Mouse (Mus musculus) liver, embryonic 16.5 days (tissue): ENCODE results near the gene Hoxa1. TPM values are rescaled to one million over a fixed set of nuclear protein-coding genes. Genes with fewer than 3 reads are reported as not detected.

Experiments used
- ATAC-seq: fragments of 200-750 bp; cut with Nextera tagmentation; 2 replicates; pipeline ENCODE4 v1.8.0; 2017; ENCODE audit warnings: low read depth, mild to moderate bottlenecking, moderate number of reproducible peaks, moderate library complexity
- H3K27ac ChIP-seq: fragments of 300-500 bp; sonication (generic); 2 replicates; pipeline ENCODE4 v1.5.1; 2014; ENCODE audit warnings: mild to moderate bottlenecking, low read length
- H3K27me3 ChIP-seq: fragments of 300-500 bp; sonication (generic); 2 replicates; pipeline ENCODE4 v1.6.1; 2014; ENCODE audit warnings: low read depth, low read length, mixed read lengths; ENCODE audit not compliant: control insufficient read depth, insufficient read depth
- H3K36me3 ChIP-seq: fragments of 300-500 bp; sonication (generic); 2 replicates; pipeline ENCODE4 v1.6.1; 2014; ENCODE audit warnings: mild to moderate bottlenecking; ENCODE audit not compliant: control insufficient read depth, insufficient read depth
- H3K4me1 ChIP-seq: fragments of 300-500 bp; sonication (generic); 2 replicates; pipeline ENCODE4 v1.6.1; 2014; ENCODE audit warnings: low read depth, low read length, mixed read lengths; ENCODE audit not compliant: control insufficient read depth
- H3K4me2 ChIP-seq: fragments of 300-500 bp; sonication (generic); 2 replicates; pipeline ENCODE4 v1.6.1; 2014; ENCODE audit warnings: low read depth, low read length, mixed read lengths
- H3K4me3 ChIP-seq: fragments of 300-500 bp; sonication (generic); 2 replicates; pipeline ENCODE4 v1.5.1; 2014; ENCODE audit warnings: low read depth, mild to moderate bottlenecking, low read length
- H3K9ac ChIP-seq: fragments of 300-500 bp; sonication (generic); 2 replicates; pipeline ENCODE4 v1.6.1; 2014; ENCODE audit warnings: low read depth, low read length
- H3K9me3 ChIP-seq: fragments of 300-500 bp; sonication (generic); replicated peaks from 2 replicates; pipeline ENCODE4 v1.6.1; 2016; ENCODE audit warnings: low read length; ENCODE audit not compliant: control insufficient read depth
- WGBS: fragments of 180-500 bp; shearing (Covaris S2); extraction: QIAGEN DNeasy Blood & Tissue Kit; methylation state at CpG from one replicate; pipeline ENCODE4 v1.1.7; 2014; ENCODE audit not compliant: insufficient replicate concordance; 5-methylcytosine and 5-hydroxymethylcytosine counted together
- polyA plus RNA-seq: library from polyadenylated mRNA; unstranded; fragments of >200 nt; fragmentation: Nextera tagmentation; extraction: Ambion mirVana; gene quantifications from 2 replicates; pipeline ENCODE4 v1.2.1, GENCODE M21; 2015

Gene Hoxa1
- polyA plus RNA-seq, 1 experiment from 2014 or later: 0.20 TPM

GRCm38 (mm10) chr6:52190906-52191810 is 33.0 kb upstream of the Hoxa1 start, which contains the start of gene Hoxa4:
Gene Hoxa4 (minus strand): TSS chr6:52191753.
- no peaks in the 10 kb centered on the region for H3K36me3 ChIP-seq
- under 1% methylated on average over 64 of the region's 102 CpGs for WGBS
- peak within 1 kb of the TSS; percentile 60 for H3K4me2 ChIP-seq
- H3K9me3 ChIP-seq: no peaks in the 10 kb centered on the region
- no peak within 1 kb of the TSS; the same call in 1 of the 2 replicates for H3K27ac ChIP-seq
- H3K4me1 ChIP-seq: peaks cover 5% of the 10 kb centered on the region
- H3K27me3 ChIP-seq: peaks cover 87% of the 10 kb centered on the region
- peak within 1 kb of the TSS; percentile 37; the same call in 1 of the 2 replicates for H3K9ac ChIP-seq
- no peak for ATAC-seq
- H3K4me3 ChIP-seq: peak within 1 kb of the TSS; percentile 59

DNA sequence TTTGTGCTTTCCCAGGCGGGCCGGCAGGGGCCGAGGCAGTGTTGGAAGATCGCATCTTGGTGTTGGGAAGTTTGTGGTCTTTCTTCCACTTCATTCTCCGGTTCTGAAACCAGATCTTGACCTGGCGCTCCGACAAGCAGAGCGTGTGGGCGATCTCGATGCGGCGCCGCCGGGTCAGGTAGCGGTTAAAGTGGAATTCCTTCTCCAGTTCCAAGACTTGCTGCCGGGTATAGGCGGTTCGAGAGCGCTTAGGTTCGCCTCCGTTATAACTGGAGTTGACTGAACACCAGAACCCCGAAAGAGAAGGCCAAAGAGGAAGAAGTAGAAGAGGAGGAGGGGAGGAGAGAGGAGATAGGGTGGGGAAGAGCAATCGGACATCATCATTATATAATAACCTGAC is 32.3 kb upstream of the Hoxa1 start:
- peaks cover 85% of the 10 kb centered on the region for H3K27me3 ChIP-seq
- no peaks in the 10 kb centered on the region for H3K36me3 ChIP-seq
- H3K4me2 ChIP-seq: no peak overlapping the region
- no peak overlapping the region for H3K27ac ChIP-seq
- no peak overlapping the region for H3K9ac ChIP-seq
- no peaks in the 10 kb centered on the region for H3K9me3 ChIP-seq
- no peak overlapping the region for H3K4me3 ChIP-seq
- H3K4me1 ChIP-seq: peaks cover 5% of the 10 kb centered on the region
- WGBS: 37% methylated on average over 23 of the region's 23 CpGs
- no peak for ATAC-seq

DNA sequence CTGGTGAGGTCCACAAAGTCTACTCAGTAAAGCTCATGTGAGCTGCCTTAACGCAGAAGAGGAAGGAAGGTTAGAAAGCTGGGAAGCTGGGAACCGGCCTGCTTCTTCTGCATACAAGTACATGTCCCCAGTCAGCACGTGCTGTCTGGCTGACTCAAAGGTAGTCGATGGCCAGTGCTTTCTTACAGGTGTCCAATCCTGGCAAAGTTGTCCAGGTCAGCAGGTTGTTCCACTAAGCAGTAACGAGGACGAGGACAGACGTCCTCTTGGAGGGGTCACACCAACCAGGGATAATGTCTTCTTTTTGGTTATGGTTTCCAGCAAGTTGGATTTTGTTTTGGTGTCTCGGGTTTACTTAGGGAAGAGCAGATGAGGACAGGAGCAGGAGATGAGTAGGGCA is 31.8 kb upstream of the Hoxa1 start:
- Histone ChIP-seq H3K27me3 (peaks cover 82% of the 10 kb centered on the region), H3K4me3 (no peak overlapping the region), H3K36me3 (no peaks in the 10 kb centered on the region), H3K27ac (no peak overlapping the region), H3K4me2 (no peak overlapping the region), H3K4me1 (peaks cover 5% of the 10 kb centered on the region), H3K9ac (no peak overlapping the region), H3K9me3 (no peaks in the 10 kb centered on the region)
- no peak for ATAC-seq
- 39% methylated on average over 8 of the region's 8 CpGs for WGBS

DNA sequence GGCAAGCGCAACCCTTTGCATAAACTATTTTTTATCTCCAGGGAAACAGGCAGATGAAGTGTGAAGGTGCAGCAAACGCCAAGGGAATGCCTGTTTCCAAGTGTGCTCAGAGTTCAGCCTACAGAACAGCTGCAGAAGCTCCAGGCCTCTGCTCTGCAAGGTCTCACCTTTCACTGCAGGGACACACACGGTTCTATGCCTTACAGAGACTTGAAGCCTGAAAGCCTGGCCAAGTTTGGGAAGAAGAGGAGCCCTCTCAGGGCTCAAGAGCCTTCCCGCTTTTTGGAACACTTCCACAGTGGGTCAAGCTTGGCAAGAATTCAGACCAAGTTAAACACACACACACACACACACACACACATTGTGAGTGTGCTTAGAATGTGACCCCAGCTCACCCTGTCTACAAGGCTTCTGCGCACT is 31.1 kb upstream of the Hoxa1 start:
- H3K9ac ChIP-seq: no peak overlapping the region
- H3K27me3 ChIP-seq: peaks cover 81% of the 10 kb centered on the region
- H3K4me3 ChIP-seq: no peak overlapping the region
- H3K27ac ChIP-seq: no peak overlapping the region
- no peak overlapping the region for H3K4me2 ChIP-seq
- H3K36me3 ChIP-seq: no peaks in the 10 kb centered on the region
- peaks cover 5% of the 10 kb centered on the region for H3K4me1 ChIP-seq
- WGBS: 37% methylated on average over 5 of the region's 5 CpGs
- no peak for ATAC-seq
- H3K9me3 ChIP-seq: no peaks in the 10 kb centered on the region

DNA sequence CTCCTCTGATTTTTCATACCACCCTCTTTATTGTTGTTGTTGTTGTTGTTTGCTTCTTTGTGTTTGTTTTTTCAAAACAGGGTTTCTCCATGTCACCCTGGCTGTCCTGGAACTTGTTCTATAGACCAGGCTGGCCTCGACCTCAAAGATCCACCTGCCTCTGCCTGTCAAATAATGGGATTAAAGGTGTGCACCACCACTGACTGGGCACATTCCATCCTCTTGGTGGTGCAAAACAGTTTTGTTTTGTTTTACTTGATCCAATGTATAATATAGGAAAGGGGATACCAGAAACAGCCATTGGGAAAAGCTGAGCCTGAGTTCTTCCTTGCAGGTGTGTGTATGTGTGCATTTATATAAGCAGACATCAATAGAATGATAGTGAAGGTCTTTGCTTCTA is 28.4 kb upstream of the Hoxa1 start:
- peaks cover 3% of the 10 kb centered on the region; the same call in 1 of the 2 replicates for H3K4me1 ChIP-seq
- no peak for ATAC-seq
- no peaks in the 10 kb centered on the region for H3K36me3 ChIP-seq
- no peak overlapping the region for H3K4me2 ChIP-seq
- no peaks in the 10 kb centered on the region for H3K9me3 ChIP-seq
- H3K27ac ChIP-seq: no peak overlapping the region
- H3K9ac ChIP-seq: no peak overlapping the region
- H3K4me3 ChIP-seq: no peak overlapping the region
- 24% methylated on average over 1 of the region's 1 CpGs for WGBS
- peaks cover 63% of the 10 kb centered on the region for H3K27me3 ChIP-seq

DNA sequence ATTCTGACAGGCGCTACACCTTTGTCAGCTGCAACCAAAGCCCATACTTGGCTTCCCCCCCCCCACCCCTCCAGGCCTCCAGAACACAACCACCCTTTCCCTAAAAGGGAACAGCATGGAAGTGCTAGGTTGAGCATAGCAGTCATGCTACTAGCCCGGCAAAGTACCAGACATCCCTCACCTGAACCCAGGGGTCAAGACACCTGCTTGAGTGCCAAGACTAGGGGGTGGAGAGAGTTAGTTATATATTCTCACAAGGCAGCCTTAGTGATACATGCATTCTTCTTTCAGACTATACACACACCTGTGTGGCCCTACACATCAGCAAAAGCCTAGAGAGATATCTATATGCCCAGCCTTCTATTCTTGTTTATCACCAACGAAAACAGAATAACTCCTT is 27.7 kb upstream of the Hoxa1 start:
- 41% methylated on average over 3 of the region's 3 CpGs for WGBS
- Histone ChIP-seq H3K27me3 (peaks cover 62% of the 10 kb centered on the region), H3K4me2 (no peak overlapping the region), H3K9ac (no peak overlapping the region), H3K27ac (no peak overlapping the region), H3K9me3 (no peaks in the 10 kb centered on the region), H3K36me3 (no peaks in the 10 kb centered on the region), H3K4me3 (no peak overlapping the region), H3K4me1 (peaks cover 3% of the 10 kb centered on the region; the same call in 1 of the 2 replicates)
- no peak for ATAC-seq

DNA sequence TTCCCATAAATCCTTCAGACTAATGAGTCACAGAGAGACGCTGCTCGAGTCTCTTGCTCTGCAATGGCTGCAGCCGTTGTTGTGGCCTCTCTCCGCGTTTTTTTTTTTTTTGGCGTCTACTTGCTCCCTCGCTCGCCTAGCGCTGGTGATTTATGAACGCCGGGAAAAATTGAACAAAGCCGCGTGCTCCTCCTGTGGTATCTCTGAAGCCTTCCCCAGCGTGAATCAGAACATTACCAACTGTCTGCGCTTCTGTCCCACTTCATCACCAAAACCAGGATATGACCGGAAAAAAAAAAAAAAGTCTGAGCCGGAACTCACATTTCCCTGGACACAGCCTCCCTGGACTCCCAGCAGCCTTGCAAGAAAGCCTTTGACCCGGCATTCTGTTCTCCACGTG is 27.1 kb upstream of the Hoxa1 start:
- Histone ChIP-seq H3K27me3 (peaks cover 62% of the 10 kb centered on the region), H3K9me3 (no peaks in the 10 kb centered on the region), H3K4me1 (peaks cover 3% of the 10 kb centered on the region; the same call in 1 of the 2 replicates), H3K36me3 (no peaks in the 10 kb centered on the region), H3K4me2 (0 out of 2 replicates have a peak overlapping the region, but pooled peaks have one; percentile 10), H3K27ac (no peak overlapping the region), H3K4me3 (no peak overlapping the region), H3K9ac (no peak overlapping the region)
- ATAC-seq: no peak
- WGBS: 10% methylated on average over 19 of the region's 19 CpGs

DNA sequence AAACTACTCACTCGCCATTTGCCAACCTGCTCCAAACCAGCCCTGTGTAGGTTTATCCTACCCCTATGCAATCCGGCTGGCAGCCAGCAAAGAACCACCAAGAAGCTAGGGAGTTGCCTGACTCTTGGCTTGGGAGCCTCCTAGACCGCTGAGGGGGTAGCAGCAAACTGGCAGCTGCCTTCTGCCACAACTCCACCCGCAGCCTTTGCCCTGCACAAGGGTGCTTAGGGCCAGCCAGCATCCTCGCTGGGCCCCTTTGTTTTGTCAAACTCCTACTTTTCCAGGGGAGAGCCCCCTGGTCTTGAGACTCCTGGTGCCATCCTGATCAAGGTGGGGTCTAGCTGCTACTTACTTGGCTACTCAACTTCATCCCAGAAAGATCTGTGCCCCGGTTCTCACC is 26.6 kb upstream of the Hoxa1 start:
- Histone ChIP-seq H3K27ac (no peak overlapping the region), H3K4me1 (peaks cover 3% of the 10 kb centered on the region; the same call in 1 of the 2 replicates), H3K9me3 (no peaks in the 10 kb centered on the region), H3K4me3 (no peak overlapping the region), H3K36me3 (no peaks in the 10 kb centered on the region), H3K9ac (no peak overlapping the region), H3K27me3 (peaks cover 62% of the 10 kb centered on the region), H3K4me2 (no peak overlapping the region)
- 35% methylated on average over 6 of the region's 6 CpGs for WGBS
- ATAC-seq: no peak
